Mouse (Mus musculus) left cerebral cortex, adult 9 months (tissue): ENCODE measurements around the gene Zc3h12d.
"Not testable (repeated sequence)": the region's sequence is repeated elsewhere in the genome, so short reads cannot be mapped to it uniquely, and the experiment has no call there.

Experiments
- DNase-seq, 2 experiments: peaks; one replicate each; pipeline ENCODE4 v3.0.0; 2022; ENCODE audit warnings: low spot score in 2 of 2

Gene Zc3h12d

DNA sequence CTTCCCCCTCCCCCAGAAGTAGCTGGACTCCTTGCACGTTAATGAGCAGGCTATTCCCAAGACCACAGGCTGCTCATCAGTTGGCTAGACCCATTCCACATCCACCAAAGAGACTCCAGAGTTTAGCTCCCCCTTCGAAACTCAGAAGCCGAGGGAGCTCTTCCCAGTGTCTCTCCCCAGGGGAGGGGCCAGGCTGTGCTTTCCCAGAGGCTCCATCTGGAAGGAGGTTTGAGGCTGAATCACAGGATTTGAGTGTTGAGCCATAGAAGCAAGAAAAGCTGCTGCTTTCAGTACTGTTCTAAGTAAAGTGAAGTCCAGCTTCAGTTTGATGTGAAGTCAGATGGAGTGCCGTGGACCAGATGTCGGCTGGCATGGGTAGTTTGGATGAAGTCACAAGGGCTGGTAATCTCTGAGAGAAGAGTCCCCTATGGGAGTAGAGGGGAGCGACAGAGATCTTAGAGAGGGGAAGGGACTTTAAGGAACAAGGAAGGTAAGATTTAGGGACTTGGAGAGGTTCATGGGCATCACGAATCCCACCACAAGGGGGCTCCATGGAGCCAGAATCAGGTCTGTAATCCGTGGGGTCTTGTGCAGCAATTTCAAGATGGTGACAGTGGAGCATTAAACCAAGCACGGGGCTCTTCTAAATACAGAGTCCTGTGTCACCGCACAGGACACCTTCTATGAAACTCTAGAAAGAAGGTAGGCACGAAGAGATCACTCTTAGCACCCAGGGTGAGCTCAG is 38.5 kb downstream of the Zc3h12d start:
- DNase-seq, result peak; percentile 2 to 56

DNA sequence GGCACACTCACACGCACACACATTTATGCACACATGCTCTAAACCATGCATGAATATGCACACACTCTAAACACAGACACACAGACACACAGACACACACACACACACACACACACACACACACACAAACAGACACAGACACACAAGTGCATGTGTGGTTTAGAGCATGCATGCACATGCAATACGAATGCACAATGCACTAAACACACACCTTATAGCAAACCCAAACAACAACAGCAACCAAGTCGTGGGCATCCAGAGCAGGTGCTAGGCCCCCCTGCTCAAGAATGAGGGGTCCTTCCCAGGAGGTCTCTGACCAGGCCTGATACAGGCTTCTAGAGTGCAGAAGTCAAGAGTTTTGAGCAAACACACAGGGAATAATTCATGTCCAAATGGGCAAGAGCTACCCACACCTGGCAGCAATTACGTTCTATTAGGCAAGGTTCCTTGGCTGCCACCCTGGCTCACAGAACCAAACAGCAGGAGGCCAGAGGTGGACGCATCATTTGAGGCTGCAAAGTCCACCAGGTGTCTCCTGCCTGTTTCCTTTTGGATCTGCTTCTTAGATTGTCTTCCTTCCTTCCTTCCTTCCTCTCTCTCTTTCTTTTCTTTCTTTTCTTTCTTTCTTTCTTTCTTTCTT is 39.2 kb downstream of the Zc3h12d start:
- no peak for DNase-seq

DNA sequence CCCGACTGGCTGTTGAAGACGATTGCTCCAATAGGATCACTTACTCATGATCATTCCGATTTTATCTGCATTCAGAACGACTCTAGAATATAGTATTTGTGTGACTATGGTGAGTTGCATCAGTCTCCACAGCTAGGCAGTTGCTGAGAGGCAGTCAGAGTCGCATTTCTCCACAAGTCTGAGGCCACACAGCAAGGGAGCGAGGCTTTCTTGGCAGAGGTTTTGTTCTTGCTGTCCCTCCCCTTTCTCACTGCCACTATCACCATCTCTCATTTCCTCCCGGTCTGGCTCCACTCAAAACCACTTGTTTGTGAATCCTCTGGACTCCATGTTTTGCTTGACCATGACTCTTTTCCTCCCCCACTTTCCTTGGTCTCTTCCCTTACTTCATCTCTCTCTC is 41.9 kb downstream of the Zc3h12d start:
- DNase-seq, result no peak

GRCm38 (mm10) chr10:7880283-7880682 is 48.0 kb downstream of the Zc3h12d start:
- not testable (repeated sequence) for DNase-seq

DNA sequence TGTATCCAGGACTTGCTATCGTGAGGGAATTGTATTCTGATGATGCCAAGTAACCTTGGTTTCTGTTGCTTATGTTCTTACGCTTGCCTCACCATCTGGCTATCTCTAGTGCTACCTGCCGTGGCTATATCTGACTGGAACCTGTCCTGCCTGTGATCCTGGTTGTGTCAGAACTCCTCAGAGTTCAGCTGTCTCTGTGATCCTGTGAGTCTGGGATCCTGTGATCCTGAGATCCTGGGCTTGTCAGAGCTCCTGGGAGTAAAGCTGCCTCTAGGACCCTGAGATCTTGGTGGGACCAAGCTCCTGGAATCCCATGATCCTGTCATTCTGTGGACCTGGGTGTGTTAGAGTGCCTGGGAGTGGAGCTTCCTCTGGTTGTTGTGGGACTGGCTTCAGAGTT is 49.7 kb downstream of the Zc3h12d start:
- DNase-seq, result no peak

DNA sequence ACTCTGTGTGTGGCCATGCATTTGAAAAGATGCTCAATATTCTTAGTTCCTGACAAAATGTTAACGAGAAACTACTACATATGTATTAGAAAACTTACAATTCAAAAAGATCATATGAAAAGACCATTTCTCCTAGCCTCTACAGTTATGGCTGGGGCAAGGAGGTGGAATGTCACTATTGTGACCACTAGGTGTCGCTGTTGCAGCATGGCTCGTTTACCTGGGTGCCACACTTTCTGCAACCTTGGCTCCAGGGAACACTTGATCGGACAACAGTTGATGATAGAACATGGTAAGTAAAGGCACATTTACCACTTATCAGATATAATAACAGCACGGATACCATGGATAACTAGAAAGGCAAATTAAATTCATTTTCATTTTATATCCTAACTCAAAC is 51.3 kb downstream of the Zc3h12d start:
- peak in 1 of 2 experiments; percentile 78 for DNase-seq

- no peak for DNase-seq
Observed at GRCm38 (mm10) chr10:7888256-7888868, 56.1 kb downstream of the Zc3h12d start.

GRCm38 (mm10) chr10:7900719-7901627 is 68.7 kb downstream of the Zc3h12d start:
- DNase-seq, result peak; percentile 46 to 68

- DNase-seq, result no peak
Observed at GRCm38 (mm10) chr10:7904157-7904556, 71.9 kb downstream of the Zc3h12d start.

DNA sequence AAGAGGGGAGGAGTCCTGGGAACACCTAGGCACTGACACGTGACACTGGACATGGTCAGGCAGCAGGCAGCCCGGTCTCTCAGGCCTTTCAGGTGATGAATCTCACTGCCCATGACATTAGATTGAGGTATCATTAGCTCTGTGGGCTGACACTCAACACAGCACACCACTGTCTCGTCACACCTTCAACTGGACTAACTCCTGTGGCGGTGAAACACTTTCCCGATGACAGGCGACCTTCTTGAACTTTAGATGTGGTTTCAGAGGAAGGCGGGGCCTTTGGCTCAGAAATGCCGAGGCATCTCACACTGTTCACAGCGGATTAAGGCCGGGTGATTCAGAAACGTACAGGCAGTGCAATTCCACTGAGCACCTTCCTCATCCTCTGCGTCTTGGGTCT is 74.9 kb downstream of the Zc3h12d start:
- no peak for DNase-seq

DNA sequence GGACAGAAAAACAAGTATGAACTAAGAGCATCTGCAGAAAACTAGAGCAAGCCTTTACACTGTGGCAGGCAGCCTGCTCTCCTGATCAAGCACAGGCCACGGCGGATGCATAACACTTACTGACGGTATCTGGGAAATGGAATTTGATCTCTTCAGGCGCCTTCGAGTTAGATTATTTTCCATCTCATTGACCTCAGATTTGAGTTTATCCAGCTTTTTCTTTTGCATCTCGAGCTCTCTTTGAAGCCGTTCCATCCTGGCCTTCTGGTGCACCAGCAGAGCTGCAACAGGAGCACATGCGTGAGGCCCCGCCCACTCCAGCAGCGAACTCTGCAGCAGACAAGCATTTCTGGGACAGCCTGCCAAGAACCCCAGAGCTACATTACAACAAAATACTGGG is 79.0 kb downstream of the Zc3h12d start:
- DNase-seq, result no peak
